Mouse (Mus musculus) telencephalon, adult 2 months (tissue): ENCODE measurements at regions not wholly inside any gene's neighbourhood (a gene's known extent, or its start where the extent isn't known, plus 50 kb on each side); places are given as distances from the start of the nearest gene placed in this dataset.
A peak's percentile ranks its signal among the peaks of the same experiment; 100 is the strongest.

ENCODE experiments used
- DNase-seq: peaks from one replicate; pipeline ENCODE4 v3.0.0-alpha.2; 2011; ENCODE audit warnings: low read depth, low spot score

DNA sequence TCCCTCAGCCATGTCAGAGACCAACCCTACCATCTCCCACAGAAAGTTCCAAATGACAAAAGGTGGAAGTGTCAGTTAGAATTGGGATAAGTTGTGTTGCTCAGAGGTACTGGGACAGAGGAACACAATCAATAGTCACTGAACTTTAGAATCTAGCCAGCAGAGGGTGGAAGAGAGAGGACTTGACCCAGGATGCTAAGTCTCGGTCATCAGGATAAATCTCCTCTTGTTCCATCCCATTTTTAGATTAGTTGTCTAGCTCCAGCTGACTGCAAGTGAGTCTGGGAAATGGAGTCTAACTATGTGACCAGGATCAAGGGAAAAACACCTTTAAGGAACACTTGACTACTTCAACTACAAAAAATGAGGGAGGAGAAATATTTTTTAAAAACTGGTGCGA is 91.5 kb downstream of the Fam84b start:
- DNase-seq, result no peak

DNA sequence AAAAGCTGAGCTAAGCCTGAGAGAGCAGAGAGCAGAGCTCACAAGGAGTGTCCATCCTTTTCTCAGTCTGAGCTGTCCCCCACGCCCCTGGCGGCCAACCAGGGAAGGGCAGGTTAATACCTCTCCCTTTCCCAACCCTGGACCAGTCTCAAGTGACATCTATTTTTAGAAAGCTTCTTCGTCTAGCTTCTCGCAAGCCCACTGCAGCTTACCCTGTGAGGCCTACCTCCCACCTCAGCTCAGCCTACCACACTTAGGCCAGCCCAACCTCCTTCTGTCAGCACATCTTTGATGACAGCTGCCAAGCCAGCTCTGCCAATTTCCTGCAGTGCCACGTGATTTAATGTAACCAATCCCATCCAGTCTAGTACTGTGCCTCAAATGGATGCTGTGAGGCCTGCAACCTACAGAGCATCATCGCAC is 93.6 kb downstream of the Fam84b start:
- no peak for DNase-seq

DNA sequence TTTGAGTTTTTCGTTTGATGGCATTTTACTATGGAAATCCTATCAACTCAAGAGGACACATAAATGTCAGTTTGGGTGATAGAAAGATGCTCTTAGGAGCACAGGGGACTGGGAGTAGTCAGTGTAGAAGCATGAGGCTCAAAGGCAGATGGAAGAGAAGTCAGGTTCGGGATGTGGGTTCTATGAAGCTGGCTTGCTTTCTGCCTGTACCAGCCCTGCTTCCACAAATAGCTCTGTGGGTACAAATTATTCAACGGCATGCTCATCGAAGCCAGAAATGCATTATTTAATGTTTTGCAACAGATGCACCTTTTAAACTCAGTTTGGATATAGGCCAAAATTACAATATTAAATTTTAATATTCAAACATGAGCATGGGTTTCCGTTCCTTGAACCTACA is 99.3 kb downstream of the Fam84b start:
- DNase-seq, result no peak

DNA sequence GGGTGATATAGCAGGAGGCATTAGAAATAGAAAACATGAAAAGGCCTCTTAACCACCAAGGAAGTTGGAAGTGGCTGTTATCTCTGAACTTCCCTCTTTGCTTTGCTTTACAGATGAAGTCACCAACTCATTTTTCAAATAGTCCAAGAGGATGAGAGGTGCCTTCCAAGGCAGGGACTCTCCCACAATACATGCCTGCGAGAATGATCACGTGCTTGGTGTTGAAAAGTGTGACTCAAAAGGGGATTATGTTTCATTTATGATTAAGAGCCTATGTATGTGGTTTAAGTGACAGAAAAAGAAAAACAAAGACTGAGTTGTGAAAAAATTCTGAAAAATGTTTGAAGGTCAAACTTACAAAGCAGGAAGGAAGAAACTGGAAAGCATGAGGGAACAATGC is 114.0 kb downstream of the Fam84b start:
- no peak for DNase-seq

DNA sequence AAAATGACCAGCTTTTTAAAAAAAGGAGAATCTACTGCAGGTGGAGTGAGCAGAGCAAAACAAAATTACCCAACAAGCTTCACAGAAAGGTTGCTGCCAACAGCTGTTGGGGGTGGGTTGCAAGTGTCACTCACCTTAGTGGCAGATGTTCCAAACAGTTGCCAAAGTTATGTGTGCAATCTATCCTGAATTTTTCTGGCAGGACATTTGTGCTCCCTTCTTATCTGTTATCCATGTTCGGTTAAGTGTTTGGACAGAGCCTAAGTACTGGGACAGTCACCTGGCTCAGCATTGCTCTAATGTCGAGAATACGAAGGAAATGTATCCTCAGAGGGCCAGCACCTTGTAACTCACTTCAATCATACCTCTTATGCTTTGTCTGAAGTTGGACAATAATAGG is 115.3 kb downstream of the Fam84b start:
- DNase-seq, result no peak

DNA sequence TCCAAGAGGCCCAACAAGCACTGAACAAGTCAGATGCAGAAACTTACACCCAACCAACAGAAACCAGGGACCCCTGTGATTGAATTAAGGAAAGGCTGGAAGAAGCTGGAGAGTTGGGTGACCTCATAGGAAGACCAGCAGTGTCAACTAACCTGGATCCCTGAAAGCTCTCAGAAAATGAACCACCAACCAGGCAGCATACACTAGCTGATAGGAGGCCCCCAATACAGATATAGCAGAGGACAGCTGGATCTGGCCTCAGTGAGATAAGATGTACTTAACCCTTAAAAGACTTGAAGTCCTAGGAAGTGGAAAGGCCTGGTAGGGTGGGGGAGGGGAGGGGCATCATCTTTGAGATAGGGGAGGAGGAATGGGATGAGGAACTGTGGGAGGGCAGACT is 121.2 kb downstream of the Fam84b start:
- no peak for DNase-seq

DNA sequence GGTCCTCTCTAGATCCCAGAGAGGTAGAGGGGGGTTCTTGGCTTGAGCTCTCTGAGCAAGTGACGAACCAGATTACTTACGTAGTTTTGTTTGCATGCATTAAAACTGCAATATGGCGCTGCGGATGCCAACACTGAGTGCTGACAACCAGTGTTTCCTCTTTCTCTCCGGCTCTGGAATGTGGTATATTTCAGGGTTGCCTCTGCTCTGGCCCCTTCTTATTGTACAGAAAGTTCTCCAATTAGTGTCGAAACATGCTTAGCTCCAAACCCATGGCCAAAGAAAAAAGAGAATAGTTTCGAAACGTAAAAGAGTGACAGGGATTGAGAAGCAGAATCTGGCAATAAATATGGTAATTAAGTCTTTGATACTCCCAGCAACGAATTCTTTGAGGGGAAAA is 124.8 kb downstream of the Fam84b start:
- DNase-seq, result no peak

DNA sequence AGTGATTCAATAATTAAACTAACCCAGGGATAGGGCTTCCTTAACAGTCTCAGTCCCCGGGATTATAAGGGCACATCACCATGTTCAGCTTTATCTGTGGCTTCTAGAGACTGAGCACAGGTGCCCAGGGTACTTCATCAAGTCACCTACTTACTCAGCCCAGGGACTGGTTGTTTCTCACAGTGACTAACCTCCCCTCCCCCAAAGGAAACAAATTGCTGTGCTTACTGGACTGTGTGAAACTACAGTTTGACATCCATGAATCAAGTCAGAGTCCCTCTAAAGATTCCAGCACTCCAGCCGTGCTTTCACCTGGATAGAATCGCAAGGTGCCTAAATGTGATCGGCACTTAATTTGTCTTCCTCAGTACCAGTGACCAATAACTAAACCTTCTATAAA is 125.2 kb downstream of the Fam84b start:
- no peak for DNase-seq

DNA sequence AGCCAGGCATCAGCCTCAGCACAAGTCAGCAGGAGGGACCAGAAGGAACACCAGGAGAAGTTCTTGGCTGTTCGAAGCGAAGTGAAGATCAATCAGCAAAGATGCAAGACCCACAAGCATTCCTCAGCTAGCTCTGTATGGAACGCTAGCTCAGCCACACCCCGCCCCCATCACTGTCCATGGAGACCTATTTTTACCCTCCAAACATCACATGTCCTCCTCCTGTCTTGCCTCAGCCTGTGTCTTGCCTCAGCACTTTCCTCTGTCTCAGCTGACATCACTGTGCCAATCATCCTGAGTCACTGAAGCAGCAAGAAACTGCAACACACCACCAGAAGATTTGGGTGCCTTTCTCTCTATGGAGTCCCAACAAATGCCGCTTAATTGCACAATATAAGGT is 134.2 kb downstream of the Fam84b start:
- no peak for DNase-seq

DNA sequence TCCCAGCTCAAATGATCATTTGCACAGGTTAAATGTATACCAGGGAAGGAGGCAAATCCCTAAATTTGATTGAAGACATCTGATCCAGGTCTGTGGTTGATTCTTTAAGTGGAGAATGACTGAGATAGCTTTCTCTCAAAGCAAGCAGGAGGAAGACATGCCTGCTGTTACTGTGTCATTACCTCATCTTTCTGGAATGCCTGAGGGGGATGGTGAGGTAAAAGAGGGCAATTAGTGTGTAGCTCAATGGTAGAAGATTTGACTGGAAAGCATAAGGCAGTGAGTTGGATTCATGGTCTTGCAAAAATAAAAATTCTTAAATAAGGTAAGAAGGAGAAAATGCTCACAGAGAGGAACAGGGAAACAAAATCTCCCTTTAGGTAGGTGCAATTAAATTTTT is 144.9 kb downstream of the Fam84b start:
- DNase-seq, result no peak

DNA sequence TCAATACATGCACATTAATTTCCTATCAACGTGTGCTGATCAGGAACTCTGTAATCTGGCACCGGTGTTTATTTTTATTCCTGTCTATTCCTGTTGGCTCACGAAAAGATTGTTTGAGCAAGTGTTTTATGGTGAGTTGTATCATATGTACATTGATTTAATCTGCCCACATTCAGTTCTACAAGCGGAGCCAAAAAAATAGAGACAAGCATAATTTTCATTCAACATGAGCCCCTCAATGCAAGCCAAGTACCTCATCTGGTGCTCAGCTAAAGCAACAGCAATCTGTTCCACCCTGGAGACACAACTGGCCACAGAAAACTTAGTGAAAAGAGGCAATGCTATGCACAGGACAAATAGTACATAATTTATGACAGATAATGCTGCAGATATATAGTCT is 147.6 kb downstream of the Fam84b start:
- DNase-seq, result no peak

DNA sequence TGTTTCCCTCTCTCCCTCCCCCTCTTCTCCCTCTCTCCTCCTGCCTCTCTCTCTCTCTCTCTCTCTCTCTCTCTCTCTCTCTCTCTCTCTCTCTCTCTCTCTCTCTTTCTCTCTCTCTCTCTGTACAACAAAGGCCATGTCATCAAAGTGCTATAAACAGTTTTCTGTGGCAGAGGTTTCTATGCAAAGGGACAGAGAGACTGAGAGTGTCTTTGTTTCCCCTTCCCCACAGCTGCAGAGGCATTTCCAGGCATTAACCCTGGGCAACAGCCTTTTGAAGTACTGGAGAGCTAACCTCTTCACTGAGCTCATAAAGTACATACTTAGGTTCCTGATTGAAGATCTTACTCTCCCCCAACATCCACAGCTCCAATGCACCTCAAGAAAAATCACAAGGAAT is 152.3 kb downstream of the Fam84b start:
- no peak for DNase-seq

DNA sequence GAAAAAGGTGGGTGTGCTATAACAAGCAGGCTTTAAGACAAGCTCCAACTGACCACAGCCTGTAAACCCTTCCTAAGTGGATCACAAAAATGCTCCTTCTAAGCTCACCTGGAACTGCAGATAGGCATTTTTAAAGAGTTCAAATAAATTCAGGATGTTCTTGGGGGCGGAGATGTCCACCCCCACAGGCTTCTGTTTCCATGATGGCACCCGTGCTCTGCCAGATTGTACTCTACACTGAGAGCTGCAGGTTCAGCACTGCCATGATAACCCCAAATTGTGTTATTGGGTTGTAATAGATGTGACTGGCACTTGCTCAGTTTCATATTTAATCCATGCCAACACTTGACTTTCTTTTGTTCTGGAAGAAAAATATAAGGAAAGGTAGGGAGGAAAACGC is 158.8 kb downstream of the Fam84b start:
- DNase-seq, result no peak

DNA sequence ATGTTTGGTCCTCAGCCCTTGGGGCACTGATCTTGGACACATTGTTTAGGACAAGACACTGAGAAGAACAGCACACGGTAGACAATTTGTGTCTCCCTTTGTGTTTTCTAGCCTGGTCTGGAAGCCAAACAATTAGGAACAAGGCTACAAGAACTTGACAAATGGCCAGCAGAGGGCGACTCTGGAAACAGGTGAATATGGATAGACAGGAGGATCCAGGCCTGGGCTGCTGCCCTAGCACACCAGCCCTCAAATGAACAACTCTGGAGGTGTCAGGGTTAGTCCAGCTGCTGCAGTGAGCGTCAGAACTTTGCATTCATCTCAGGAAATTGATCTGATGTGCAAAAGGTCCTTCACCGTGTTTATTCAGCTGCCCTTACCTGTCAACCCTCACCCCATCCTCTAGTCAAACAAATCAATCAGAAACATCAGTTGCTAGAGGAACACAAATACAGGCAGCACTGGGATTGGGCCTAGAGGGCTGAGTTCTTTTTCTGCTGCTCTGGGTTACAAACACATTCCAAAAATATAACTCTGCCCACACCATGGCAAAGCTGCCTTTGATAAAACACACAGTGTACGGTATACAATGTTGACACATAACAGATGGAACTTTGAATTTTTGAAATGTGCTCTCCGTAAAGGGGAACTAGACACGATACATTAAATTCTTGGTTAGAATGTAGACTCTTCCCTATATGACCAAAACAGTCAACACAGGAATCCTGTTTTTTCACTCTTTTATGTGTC is 159.7 kb downstream of the Fam84b start:
- no peak for DNase-seq

DNA sequence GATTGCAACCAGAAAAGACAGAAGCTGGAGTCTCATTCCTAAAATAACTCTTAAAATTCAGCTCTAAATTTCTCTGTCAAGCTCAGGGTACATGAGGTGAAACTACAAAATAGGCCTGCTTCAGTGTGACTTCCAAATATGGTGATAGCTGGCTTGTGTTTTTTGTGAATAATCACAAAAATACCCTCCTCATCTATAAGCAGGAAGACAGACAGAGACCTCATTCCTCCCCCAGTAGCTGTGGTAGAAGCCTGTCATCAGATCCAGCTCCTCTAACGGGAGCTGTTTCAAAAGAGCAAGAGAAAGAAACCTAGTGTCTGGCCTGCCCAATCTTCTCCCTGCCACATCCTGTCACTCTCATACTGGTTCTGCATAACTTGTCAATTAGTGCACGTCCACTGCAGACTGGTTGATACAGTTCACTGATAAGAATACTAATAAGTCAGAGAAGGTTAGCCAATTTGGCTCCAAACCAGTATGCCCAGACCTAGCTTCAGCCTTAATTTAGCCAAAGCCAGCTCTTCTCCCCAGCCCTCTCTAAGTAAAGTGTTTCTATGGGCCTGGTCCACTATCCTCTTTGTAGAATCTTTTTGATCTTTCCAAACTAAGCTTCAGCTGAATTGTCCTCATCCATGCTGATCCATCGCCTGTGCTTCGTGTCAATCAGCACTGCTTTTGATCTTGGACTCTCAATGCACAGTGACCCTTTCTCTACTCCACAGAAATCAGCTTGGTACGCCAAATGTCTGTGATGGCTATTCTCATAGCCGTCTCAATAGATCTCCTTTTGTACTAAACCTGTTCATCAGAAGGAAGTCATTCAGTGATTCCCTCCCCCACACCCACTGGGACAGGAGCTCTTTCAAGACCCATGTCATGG is 160.6 kb downstream of the Fam84b start:
- DNase-seq, result no peak

DNA sequence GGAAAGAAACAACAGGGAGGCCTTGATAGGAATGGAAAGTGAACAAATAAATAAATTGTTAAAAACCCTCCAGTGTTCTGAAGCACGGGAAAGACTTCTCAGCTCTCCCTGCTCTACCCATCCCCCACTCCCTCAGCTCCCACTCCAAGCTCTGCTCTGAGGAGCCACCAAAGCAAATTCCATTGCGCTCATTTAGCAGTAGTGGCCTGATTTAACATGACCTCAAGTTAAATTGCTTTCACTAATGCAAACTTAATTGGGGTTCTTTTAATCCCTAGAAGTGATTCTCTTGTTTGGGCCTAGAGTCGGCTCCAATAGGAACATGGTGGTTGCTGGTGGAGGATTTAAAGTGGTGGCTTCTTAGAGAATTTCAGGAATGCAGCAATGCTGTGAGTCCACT is 161.4 kb downstream of the Fam84b start:
- DNase-seq, result no peak

DNA sequence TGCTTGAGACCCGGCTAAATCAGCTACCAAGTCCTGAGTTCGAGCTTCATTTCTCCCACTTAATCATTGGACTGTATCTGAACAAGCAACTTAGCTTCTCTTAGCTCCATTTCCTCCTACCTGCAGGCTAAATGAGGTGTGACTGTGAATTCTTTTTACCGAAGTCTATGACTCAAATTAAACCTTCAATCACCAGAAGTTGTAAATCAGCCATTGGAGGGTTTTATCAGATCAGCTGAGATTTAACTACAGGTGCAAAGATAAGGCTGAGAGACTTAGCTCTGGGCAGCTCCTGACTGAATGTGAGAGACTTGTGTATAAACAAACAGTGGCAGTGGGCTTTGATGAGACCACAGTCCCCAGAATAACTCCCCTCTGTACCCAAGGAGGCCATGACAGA is 176.2 kb downstream of the Fam84b start:
- DNase-seq, result no peak

DNA sequence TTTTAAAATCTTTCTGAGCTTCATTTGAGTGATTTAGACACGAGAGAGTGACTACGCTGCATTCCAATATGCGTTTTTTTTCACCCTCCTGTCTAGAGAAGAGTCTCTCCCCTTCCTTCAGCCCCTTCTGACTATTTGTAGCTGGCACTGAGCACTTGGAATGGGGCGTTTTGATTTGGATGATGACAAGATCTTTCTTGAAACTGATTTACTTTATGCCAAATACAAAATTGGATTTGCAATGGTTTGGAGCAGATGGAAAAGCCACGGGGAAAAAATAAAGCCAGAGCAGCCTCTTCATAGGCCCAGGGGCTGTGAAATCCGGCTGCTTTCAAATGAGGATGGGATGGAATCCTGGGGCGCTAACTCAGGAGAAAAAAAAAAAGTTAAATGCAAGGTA is 196.0 kb downstream of the Fam84b start:
- peak; percentile 12 for DNase-seq

DNA sequence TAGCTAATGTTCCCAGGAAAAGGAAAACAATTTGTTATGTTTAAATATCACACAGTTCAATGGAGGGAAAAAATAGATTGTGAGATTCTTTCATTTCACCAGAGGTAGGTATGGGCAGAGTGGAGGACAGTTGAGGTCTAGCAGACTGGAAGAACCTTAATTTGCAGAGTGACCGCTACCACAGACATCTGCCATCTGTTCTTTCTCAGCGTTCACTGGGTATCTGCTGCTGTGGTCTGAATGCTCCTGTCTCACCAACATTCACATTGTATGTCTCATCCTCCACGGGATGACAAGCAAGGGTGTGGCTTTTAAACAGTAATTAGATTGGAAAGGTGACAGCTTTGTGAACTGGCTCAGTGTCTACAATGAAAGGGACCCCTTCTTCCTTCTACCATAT is 198.5 kb downstream of the Fam84b start:
- DNase-seq, result no peak

DNA sequence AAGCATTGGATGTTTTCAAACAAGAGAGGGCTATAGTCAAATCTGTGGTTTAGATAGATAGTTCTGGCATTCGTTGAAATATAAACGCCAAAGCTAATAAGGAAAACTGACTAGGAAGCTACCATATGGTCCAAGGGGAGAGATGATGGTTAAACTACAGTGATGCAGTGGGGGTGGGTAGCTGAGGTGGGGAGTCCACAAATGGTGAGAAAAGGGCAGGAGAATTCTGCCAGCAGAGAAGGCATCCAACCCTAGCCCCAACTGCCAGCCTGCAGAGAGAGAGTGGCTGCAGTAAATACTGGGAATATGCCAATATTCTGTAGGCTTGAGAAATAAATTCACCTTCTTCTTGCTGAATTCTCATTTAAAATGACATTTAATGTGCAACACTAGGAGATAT is 204.3 kb downstream of the Fam84b start:
- no peak for DNase-seq

DNA sequence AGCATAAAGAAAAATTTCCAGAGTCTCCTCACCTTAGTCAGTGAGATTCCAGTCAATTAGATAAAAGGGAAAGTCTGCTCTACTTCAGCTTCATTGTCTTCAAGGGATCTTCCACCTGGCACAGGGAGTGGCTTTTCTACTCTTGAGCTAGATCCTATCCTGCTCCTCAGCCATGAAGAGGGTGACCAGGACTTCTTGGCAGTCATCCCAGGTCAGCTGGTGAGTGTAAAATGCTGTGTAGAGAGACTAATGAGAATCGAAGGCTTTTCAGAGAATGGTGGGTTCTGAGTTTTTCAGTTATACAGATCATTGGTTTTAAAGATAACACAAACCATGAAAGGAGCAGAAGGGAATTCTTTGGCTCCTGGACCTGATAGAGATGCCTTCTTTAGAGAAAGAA is 211.8 kb downstream of the Fam84b start:
- DNase-seq, result no peak

DNA sequence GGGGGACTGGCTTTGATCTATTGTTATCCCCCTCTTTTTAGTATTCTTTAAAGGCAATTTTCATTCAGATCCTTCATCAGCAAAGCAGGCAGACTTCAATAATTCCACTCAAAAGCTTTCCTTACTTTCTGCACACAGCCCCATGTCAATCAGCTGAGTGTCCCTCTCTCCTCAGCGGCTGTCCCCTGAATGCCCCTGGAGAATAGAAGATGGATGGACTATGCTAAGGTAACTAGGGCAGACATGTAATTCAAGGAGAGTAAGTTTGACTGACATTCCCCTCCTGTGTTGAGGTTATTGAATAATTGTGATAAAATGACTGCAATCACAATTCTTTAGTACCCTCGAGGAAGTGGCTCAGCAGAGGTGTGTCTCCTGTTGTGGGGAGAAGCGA is 220.1 kb downstream of the Fam84b start:
- DNase-seq, result no peak

DNA sequence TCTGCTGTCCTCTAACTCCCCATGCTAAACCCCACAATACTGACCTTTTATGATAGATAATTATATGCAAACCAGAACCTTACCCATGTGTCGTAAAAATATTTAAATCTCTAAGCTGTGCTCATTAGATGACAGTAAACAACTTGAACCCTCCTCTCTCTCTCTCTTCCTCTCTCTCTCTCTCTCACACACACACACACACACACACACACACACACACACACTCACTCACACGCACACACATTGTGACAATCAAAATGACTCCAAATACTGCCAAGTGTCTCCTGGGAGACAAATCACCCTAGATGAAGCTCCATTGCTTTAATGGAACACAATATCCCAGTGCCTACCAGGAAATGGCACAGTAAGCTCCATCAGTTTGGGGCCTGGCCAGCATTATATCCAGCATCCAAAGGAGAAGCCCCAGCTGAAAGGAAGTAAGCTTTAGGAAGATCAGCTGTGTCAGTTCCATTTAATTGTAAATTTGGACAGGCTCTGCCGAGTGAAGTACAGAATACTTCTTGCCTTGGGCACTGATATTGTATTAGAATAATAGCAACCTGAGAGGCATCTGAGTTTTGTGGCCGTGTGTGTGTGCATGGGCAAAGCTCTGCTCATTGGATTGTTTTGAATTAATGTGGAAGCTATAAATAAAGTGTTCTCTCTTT is 220.7 kb downstream of the Fam84b start:
- DNase-seq, result no peak
